Mouse (Mus musculus): Measurements from ENCODE around the gene Tsen15. TPM values are rescaled to one million over a fixed set of nuclear protein-coding genes. Genes with fewer than 3 reads are reported as not detected.

Tsen15 gene
- polyA plus RNA-seq, 1 experiment: 8.2 TPM

DNA sequence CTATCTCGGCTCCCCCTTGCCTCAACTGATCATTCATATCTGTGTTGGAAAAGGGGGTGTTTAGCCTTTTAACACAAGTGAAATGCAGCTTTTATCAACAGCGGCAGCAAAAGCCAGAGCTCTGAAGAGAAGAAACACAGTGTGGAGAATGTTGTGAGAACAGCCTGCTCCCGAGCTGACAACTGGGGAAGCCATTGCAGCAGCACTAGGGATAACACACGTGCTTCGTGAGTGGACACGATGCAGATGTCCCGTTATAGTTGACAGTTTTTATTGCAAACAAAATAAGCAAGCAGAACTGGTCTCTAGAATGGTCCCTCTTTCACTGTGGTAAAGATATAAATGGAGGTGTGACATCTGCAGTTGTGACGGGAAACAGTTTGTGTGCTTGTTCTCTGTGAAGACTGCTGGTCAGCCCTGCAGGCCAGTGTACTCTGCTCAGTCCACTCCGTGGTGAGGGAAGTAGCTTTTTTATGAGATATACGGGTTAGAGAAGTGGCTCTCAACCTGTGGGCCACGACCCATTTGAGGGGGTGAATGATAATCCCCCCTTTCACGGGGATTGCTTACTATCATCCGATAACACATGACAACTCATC is 29.9 kb upstream of the Tsen15 start:
- Histone ChIP-seq H3K27me3 (ENCODE audit: control insufficient read depth, insufficient read depth, low read length) (no peaks in the 10 kb centered on the region), H3K36me3 (ENCODE audit: control insufficient read depth, insufficient read depth, low read length) (no peaks in the 10 kb centered on the region), H3K4me3 (ENCODE audit: control insufficient read depth, low read depth, low read length) (no peak overlapping the region), H3K4me1 (ENCODE audit: control insufficient read depth, insufficient read depth, low read length) (no peaks in the 10 kb centered on the region), H3K27ac (ENCODE audit: control insufficient read depth, insufficient read depth, low read depth, low read length) (no peak overlapping the region)
- TF ChIP-seq CTCF (IDR thresholded peaks at IDR 0.05; ENCODE audit: control insufficient read depth, insufficient read depth, insufficient replicate concordance, low read depth, low read length) (no peak), POLR2A (IDR thresholded peaks at IDR 0.05; ENCODE audit: control insufficient read depth, low read depth, low read length) (no peak)

DNA sequence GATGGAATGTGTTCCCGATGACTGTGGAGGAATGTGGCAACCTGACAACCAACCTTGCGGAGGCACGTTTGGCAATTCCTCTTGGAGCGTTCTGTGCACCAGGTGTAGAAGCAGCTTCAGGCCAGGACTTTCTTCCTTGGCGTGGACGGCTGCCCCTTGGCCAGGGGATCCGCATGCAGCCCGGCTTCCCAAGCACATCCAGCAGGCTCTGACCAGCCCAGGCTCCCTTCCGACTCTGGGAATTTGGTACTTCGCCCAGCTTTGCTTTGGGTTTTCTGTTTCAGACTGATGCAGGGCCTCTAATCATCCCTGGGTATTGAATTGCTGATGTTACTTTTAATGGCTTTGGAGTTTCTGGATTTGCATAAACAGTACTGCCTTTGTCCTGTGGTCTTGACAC is 28.0 kb upstream of the Tsen15 start:
- Histone ChIP-seq H3K36me3 (ENCODE audit: control insufficient read depth, insufficient read depth, low read length) (no peaks in the 10 kb centered on the region), H3K4me3 (ENCODE audit: control insufficient read depth, low read depth, low read length) (no peak overlapping the region), H3K4me1 (ENCODE audit: control insufficient read depth, insufficient read depth, low read length) (no peaks in the 10 kb centered on the region), H3K27ac (ENCODE audit: control insufficient read depth, insufficient read depth, low read depth, low read length) (no peak overlapping the region), H3K27me3 (ENCODE audit: control insufficient read depth, insufficient read depth, low read length) (no peaks in the 10 kb centered on the region)
- TF ChIP-seq POLR2A (IDR thresholded peaks at IDR 0.05; ENCODE audit: control insufficient read depth, low read depth, low read length) (no peak), CTCF (IDR thresholded peaks at IDR 0.05; ENCODE audit: control insufficient read depth, insufficient read depth, insufficient replicate concordance, low read depth, low read length) (no peak)

GRCm38 (mm10) chr1:152413961-152414360 is 27.5 kb upstream of the Tsen15 start:
- Histone ChIP-seq H3K27ac (ENCODE audit: control insufficient read depth, insufficient read depth, low read depth, low read length) (no peak overlapping the region), H3K36me3 (ENCODE audit: control insufficient read depth, insufficient read depth, low read length) (no peaks in the 10 kb centered on the region), H3K4me1 (ENCODE audit: control insufficient read depth, insufficient read depth, low read length) (no peaks in the 10 kb centered on the region), H3K27me3 (ENCODE audit: control insufficient read depth, insufficient read depth, low read length) (no peaks in the 10 kb centered on the region), H3K4me3 (ENCODE audit: control insufficient read depth, low read depth, low read length) (no peak overlapping the region)
- no peak for TF ChIP-seq CTCF (IDR thresholded peaks at IDR 0.05; ENCODE audit: control insufficient read depth, insufficient read depth, insufficient replicate concordance, low read depth, low read length)
- TF ChIP-seq POLR2A (IDR thresholded peaks at IDR 0.05; ENCODE audit: control insufficient read depth, low read depth, low read length): no peak

DNA sequence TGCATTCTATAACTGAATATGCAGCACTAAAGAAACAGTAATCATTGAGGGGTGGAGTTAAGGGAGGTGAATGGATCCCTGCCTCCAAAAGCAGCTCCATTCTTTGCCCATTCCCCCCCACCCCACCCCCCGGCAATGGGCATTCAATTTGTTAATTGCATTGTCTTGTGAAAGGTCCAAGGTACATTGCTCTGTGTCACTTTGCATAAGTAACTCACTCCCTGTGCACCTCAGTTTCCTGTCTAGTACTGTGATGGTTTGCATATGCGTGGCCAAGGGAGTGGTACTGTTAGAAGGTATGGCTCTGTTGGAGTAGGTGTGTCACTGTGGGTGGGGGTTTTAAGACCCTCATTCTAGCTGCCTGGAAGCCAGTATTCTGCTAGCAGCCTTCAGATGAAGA is 26.6 kb upstream of the Tsen15 start:
- Histone ChIP-seq H3K4me1 (ENCODE audit: control insufficient read depth, insufficient read depth, low read length) (no peaks in the 10 kb centered on the region), H3K27me3 (ENCODE audit: control insufficient read depth, insufficient read depth, low read length) (no peaks in the 10 kb centered on the region), H3K4me3 (ENCODE audit: control insufficient read depth, low read depth, low read length) (no peak overlapping the region), H3K36me3 (ENCODE audit: control insufficient read depth, insufficient read depth, low read length) (no peaks in the 10 kb centered on the region), H3K27ac (ENCODE audit: control insufficient read depth, insufficient read depth, low read depth, low read length) (no peak overlapping the region)
- no peak for TF ChIP-seq CTCF (IDR thresholded peaks at IDR 0.05; ENCODE audit: control insufficient read depth, insufficient read depth, insufficient replicate concordance, low read depth, low read length)
- TF ChIP-seq POLR2A (IDR thresholded peaks at IDR 0.05; ENCODE audit: control insufficient read depth, low read depth, low read length): no peak

DNA sequence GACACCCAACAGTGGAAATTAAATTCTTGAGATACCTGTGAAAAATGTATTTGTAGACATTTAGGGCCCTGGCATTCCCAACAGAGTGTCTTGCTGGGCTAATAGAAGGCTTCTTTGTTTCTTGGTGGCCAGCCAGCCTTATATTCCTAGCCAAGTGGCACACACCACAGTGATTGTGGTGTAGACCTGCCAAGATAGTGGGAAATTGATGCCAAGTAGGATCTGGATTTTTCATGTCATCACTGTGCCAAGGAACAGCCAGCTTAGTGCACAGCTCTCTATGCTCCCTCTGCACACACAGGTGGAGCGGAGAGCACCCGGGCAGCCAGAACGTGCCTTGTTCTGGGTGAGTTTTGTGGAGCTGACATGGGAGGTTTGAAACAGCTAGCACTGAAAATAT is 24.2 kb upstream of the Tsen15 start:
- Histone ChIP-seq H3K4me1 (ENCODE audit: control insufficient read depth, insufficient read depth, low read length) (no peaks in the 10 kb centered on the region), H3K27ac (ENCODE audit: control insufficient read depth, insufficient read depth, low read depth, low read length) (no peak overlapping the region), H3K36me3 (ENCODE audit: control insufficient read depth, insufficient read depth, low read length) (no peaks in the 10 kb centered on the region), H3K4me3 (ENCODE audit: control insufficient read depth, low read depth, low read length) (no peak overlapping the region), H3K27me3 (ENCODE audit: control insufficient read depth, insufficient read depth, low read length) (no peaks in the 10 kb centered on the region)
- TF ChIP-seq CTCF (IDR thresholded peaks at IDR 0.05; ENCODE audit: control insufficient read depth, insufficient read depth, insufficient replicate concordance, low read depth, low read length) (no peak), POLR2A (IDR thresholded peaks at IDR 0.05; ENCODE audit: control insufficient read depth, low read depth, low read length) (no peak)

DNA sequence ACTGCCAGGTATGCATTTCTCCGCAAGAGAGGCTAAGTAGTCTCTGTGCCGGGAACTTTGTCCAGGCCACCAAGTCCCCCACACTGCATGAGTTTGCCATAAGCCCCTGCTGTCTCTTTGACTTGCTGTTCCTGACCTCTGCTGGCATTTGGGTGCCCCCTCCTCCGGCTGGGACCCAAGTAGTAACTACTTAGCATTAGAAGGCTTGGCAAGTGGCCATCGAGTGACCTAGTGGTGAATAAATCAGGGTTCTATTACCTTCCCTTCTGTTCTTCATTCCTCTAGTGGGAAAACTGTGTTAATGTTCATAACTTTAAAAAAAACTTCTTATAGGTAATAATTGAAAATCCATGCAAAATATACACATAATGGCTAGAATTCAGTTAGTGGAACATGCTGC is 22.9 kb upstream of the Tsen15 start:
- Histone ChIP-seq H3K4me3 (ENCODE audit: control insufficient read depth, low read depth, low read length) (no peak overlapping the region), H3K4me1 (ENCODE audit: control insufficient read depth, insufficient read depth, low read length) (no peaks in the 10 kb centered on the region), H3K36me3 (ENCODE audit: control insufficient read depth, insufficient read depth, low read length) (no peaks in the 10 kb centered on the region)

DNA sequence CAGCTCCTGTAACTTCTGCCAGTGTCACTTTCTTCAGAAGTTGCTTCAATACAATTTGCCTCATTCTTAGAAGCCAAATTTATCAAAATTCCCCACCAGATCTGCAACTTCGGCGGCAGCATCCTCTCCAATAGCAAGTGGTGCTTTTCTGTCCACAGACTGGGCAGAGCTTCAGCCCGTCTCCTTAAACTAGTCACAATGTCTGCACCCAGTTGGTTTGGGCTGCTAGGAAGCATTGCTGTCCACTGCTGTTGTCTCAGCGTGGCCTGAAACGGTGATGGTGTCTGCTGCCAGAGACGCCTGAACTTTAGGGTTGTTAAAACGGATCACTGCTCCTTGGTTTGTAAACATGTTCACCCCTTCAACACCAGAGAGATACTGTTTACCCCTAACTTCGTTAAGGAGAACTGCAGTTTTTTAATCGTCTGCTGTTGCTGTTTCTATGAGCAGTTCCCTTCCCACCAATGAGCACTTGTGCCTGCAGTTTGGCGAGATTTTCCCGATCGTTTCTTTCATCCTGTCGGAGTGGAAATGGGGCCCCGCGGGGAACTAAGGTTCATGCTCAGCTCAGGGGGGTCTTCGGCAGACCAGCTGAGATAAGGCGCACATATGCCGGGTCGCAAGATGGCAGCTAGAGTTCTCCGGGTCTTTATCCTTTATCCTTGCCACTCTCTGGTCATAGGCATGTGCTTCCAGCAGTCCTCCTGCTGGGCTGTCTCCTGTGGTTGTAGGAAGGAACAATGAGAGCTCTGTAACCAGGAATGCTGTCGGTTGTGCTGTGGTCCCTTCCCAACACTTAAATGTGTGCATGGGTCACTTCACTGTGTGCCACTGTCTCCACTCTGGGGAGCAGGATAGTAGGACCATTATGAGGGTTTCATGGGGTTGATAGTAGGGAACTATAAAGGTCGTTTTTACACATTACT is 20.8 kb upstream of the Tsen15 start:
- Histone ChIP-seq H3K36me3 (ENCODE audit: control insufficient read depth, insufficient read depth, low read length) (no peaks in the 10 kb centered on the region), H3K27ac (ENCODE audit: control insufficient read depth, insufficient read depth, low read depth, low read length) (no peak overlapping the region), H3K27me3 (ENCODE audit: control insufficient read depth, insufficient read depth, low read length) (no peaks in the 10 kb centered on the region), H3K4me3 (ENCODE audit: control insufficient read depth, low read depth, low read length) (no peak overlapping the region), H3K4me1 (ENCODE audit: control insufficient read depth, insufficient read depth, low read length) (no peaks in the 10 kb centered on the region)
- TF ChIP-seq POLR2A (IDR thresholded peaks at IDR 0.05; ENCODE audit: control insufficient read depth, low read depth, low read length) (no peak), CTCF (IDR thresholded peaks at IDR 0.05; ENCODE audit: control insufficient read depth, insufficient read depth, insufficient replicate concordance, low read depth, low read length) (no peak)

More for the DNA sequence above, 22.9 kb upstream of the Tsen15 start:
- no peaks in the 10 kb centered on the region for H3K27me3 ChIP-seq (ENCODE audit: control insufficient read depth, insufficient read depth, low read length)
- TF ChIP-seq POLR2A (IDR thresholded peaks at IDR 0.05; ENCODE audit: control insufficient read depth, low read depth, low read length): no peak
- TF ChIP-seq CTCF (IDR thresholded peaks at IDR 0.05; ENCODE audit: control insufficient read depth, insufficient read depth, insufficient replicate concordance, low read depth, low read length): no peak
- H3K27ac ChIP-seq (ENCODE audit: control insufficient read depth, insufficient read depth, low read depth, low read length): no peak overlapping the region

Measured in testis, adult 2 months (tissue).